Mouse (Mus musculus) liver, embryonic 15.5 days (tissue): Measurements from ENCODE around the gene Sumo1. TPM values are rescaled to one million over a fixed set of nuclear protein-coding genes. Genes with fewer than 3 reads are reported as not detected.

Source experiments
- ATAC-seq: fragments of 200-750 bp; cut with Nextera tagmentation; 2 replicates; pipeline ENCODE4 v1.8.0; 2017; ENCODE audit warnings: moderate number of reproducible peaks, mild to moderate bottlenecking, moderate library complexity; ENCODE audit not compliant: insufficient read depth
- H3K27ac ChIP-seq: fragments of 300-500 bp; sonication (generic); replicated peaks from 2 replicates; pipeline ENCODE4 v1.5.1; 2015; ENCODE audit warnings: mild to moderate bottlenecking, inconsistent platforms
- H3K27me3 ChIP-seq: fragments of 300-500 bp; sonication (generic); 2 replicates; pipeline ENCODE4 v1.6.1; 2015; ENCODE audit warnings: mild to moderate bottlenecking, inconsistent platforms
- H3K36me3 ChIP-seq: fragments of 300-500 bp; sonication (generic); replicated peaks from 2 replicates; pipeline ENCODE4 v1.6.1; 2015; ENCODE audit warnings: moderate library complexity, mild to moderate bottlenecking, inconsistent platforms
- H3K4me1 ChIP-seq: fragments of 300-500 bp; sonication (generic); replicated peaks from 2 replicates; pipeline ENCODE4 v1.6.1; 2015; ENCODE audit warnings: inconsistent platforms
- H3K4me2 ChIP-seq: fragments of 300-500 bp; sonication (generic); 2 replicates; pipeline ENCODE4 v1.6.1; 2015; ENCODE audit warnings: moderate library complexity, mild to moderate bottlenecking, inconsistent platforms
- H3K4me3 ChIP-seq: fragments of 300-500 bp; sonication (generic); replicated peaks from 2 replicates; pipeline ENCODE4 v1.5.1; 2015; ENCODE audit warnings: mild to moderate bottlenecking, inconsistent platforms
- H3K9ac ChIP-seq: fragments of 300-500 bp; sonication (generic); 2 replicates; pipeline ENCODE4 v1.6.1; 2015; ENCODE audit warnings: moderate library complexity, mild to moderate bottlenecking, inconsistent platforms
- H3K9me3 ChIP-seq: fragments of 300-500 bp; sonication (generic); replicated peaks from 2 replicates; pipeline ENCODE4 v1.6.1; 2016; ENCODE audit warnings: inconsistent platforms
- WGBS: fragments of 180-500 bp; shearing (Covaris S2); methylation state at CpG from one replicate; pipeline ENCODE4 v1.1.7; 2015; ENCODE audit warnings: mixed read lengths; ENCODE audit not compliant: insufficient replicate concordance; 5-methylcytosine and 5-hydroxymethylcytosine counted together
- polyA plus RNA-seq: library from polyadenylated mRNA; unstranded; fragments of >200 nt; fragmentation: Nextera tagmentation; extraction: Ambion mirVana; gene quantifications from 2 replicates; pipeline ENCODE4 v1.2.1, GENCODE M21; 2015

Gene Sumo1
- polyA plus RNA-seq, 1 experiment from 2014 or later: 126 TPM

DNA sequence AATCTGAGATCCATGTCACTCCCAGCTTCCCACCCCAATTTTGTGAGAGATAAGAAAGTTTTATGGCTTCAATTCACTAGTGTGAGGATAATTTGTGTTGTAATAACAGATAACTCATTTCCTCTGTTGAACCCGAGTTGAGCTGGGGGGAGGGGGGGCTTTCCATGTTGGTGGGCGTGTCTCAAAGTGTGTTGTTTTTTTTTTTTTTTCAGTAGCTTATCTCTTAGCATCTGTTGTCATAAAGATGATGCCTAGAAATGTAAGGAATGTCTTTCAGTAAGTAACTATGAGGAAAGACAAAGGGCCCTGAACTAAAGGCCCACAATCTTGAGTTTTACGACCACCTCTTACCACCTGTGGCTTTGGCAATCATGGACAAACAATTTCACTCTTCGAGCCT lies 99.9 kb downstream of the Sumo1 start:
- no peak for ATAC-seq
- Histone ChIP-seq H3K9me3 (no peaks in the 10 kb centered on the region), H3K27ac (no peak overlapping the region), H3K4me2 (no peak overlapping the region), H3K27me3 (no peaks in the 10 kb centered on the region; the same call in 1 of the 2 replicates), H3K4me1 (no peaks in the 10 kb centered on the region), H3K9ac (no peak overlapping the region), H3K36me3 (no peaks in the 10 kb centered on the region), H3K4me3 (no peak overlapping the region)
- 40% methylated on average over 4 of the region's 4 CpGs for WGBS

DNA sequence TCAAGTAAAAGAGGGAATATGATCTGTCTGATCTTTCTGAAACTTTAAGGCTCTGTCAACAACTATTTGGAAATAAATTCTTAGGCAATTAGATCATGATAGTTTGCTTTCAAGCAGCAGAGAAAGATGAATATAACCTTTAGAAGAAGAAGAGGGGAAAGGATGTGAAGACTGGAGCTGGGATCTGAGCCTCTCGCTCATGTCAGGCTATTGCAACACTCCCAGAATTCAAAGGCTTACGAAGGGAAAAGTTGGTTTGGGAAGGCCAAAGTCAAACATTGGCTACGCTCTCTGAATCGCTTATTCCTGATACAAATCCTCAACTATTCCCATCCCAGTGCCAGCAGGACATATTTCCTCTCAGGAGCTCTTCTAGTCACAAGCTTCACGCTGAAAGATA lies 101.3 kb downstream of the Sumo1 start:
- Histone ChIP-seq H3K9ac (no peak overlapping the region), H3K4me1 (no peaks in the 10 kb centered on the region), H3K4me3 (no peak overlapping the region), H3K27me3 (no peaks in the 10 kb centered on the region; the same call in 1 of the 2 replicates), H3K27ac (no peak overlapping the region), H3K9me3 (no peaks in the 10 kb centered on the region), H3K4me2 (no peak overlapping the region), H3K36me3 (no peaks in the 10 kb centered on the region)
- 67% methylated on average over 5 of the region's 5 CpGs for WGBS
- ATAC-seq: no peak

DNA sequence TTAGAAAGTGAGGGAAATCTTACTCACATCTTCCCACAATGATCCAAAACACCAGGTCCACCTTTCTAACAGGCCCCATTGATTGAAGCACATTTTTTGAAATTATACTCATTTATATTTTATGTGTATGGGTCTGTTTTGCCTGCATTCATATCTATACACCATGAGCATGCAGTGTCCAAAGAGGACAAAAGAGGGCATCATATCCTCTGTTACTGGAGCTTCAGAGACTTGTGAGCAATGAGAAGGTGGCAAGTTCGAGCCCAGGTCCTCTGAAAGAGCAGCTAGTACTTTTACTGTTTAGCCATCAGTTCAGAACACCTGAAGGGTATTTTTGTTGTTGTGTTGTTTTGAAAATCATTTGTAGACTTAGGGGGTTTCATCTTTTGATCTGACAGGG lies 102.4 kb downstream of the Sumo1 start:
- WGBS: 71% methylated on average over 1 of the region's 1 CpGs
- H3K4me3 ChIP-seq: no peak overlapping the region
- no peak for ATAC-seq

DNA sequence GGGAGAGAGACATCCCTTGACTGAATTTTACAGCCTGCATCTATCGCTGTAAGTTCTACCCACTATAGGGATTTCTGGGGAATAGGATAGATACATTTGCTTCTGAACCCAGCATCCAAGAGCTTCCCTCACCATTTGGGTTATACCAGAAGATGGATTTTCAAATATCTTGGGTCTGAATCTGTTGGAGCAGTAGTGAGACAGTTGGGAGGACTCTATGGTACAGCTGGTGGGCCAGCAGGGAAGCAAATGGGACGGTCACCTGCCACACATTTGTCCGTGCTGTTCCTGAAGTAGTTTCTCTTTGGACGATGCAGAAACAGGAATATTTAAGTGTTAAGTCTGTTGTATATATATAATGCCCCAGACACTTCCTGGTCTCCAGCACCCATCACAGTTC lies 103.1 kb downstream of the Sumo1 start:
- no peak overlapping the region for H3K27ac ChIP-seq
- no peaks in the 10 kb centered on the region for H3K4me1 ChIP-seq
- no peak for ATAC-seq
- WGBS: 68% methylated on average over 4 of the region's 4 CpGs
- H3K9ac ChIP-seq: no peak overlapping the region
- H3K36me3 ChIP-seq: no peaks in the 10 kb centered on the region
- H3K4me2 ChIP-seq: no peak overlapping the region
- no peaks in the 10 kb centered on the region; the same call in 1 of the 2 replicates for H3K27me3 ChIP-seq
- H3K4me3 ChIP-seq: no peak overlapping the region
- H3K9me3 ChIP-seq: no peaks in the 10 kb centered on the region

More for the DNA sequence above, 102.4 kb downstream of the Sumo1 start:
- no peak overlapping the region for H3K27ac ChIP-seq
- H3K36me3 ChIP-seq: no peaks in the 10 kb centered on the region
- H3K9ac ChIP-seq: no peak overlapping the region
- no peaks in the 10 kb centered on the region for H3K4me1 ChIP-seq
- no peaks in the 10 kb centered on the region; the same call in 1 of the 2 replicates for H3K27me3 ChIP-seq
- H3K9me3 ChIP-seq: no peaks in the 10 kb centered on the region
- H3K4me2 ChIP-seq: no peak overlapping the region

DNA sequence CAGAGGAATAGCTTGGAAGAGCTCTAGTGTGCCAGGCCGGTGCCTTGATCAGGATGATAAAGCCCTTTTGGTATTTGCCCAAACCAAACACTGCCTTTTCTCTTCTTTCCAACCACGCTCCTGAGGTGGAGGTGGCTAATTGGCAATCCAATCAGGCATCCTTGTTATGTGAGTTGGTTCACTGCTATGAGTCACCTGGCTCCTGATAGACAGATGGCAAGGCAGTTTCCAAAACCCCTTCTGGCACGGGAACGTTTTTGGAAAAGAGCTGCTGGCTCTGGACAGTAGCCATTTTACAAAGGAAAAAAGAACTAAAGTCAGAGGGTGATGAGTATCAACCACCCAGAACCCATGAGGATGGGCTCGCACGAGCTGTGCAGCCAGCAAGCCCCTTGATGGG lies 103.7 kb downstream of the Sumo1 start:
- Histone ChIP-seq H3K4me1 (no peaks in the 10 kb centered on the region), H3K27ac (no peak overlapping the region), H3K9ac (no peak overlapping the region), H3K27me3 (no peaks in the 10 kb centered on the region; the same call in 1 of the 2 replicates), H3K9me3 (no peaks in the 10 kb centered on the region), H3K4me2 (no peak overlapping the region), H3K4me3 (no peak overlapping the region), H3K36me3 (no peaks in the 10 kb centered on the region)
- WGBS: 61% methylated on average over 6 of the region's 6 CpGs
- ATAC-seq: no peak

DNA sequence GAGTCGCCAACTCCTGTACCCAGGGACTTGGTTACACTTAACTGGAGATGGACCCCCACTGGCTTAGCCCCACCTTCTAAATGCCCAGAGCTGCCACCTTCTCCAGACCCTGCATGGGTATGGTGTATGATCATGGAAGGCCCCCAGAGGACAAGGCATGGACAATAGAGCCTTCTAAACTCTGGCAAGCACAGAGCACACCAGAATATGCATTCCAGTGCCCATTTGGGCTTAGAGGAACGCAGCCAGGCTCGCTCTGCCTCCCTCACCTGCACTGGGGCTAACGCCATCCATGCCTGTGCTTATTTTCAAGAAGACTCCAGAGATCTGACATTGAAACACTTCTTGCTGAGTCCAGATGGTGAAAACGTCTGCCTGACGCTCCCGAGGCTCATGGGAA lies 104.4 kb downstream of the Sumo1 start:
- 62% methylated on average over 7 of the region's 7 CpGs for WGBS
- no peak overlapping the region for H3K27ac ChIP-seq
- no peak overlapping the region for H3K9ac ChIP-seq
- no peaks in the 10 kb centered on the region for H3K4me1 ChIP-seq
- H3K4me2 ChIP-seq: no peak overlapping the region
- H3K27me3 ChIP-seq: no peaks in the 10 kb centered on the region; the same call in 1 of the 2 replicates
- H3K4me3 ChIP-seq: no peak overlapping the region
- no peaks in the 10 kb centered on the region for H3K36me3 ChIP-seq
- no peaks in the 10 kb centered on the region for H3K9me3 ChIP-seq
- no peak for ATAC-seq

DNA sequence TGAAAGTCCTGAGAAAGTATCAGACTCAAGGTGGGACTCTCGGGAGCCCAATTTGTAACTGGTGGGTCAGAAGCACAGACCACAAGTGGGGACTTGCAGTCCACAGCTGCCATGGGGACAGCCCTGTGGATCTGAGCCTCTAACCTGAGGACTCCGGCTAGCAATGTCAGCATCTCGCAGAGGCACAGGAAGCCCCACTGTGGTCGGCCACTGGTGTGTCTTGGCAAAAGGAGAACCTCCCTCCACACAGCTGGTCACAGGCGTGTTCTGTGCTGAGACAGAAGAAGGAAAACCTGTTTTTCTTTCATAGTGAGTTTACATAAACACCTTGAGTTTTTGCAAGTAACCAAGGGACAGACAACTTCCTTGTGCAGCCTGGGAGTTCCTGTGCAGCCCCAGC lies 104.8 kb downstream of the Sumo1 start:
- Histone ChIP-seq H3K4me3 (no peak overlapping the region), H3K36me3 (no peaks in the 10 kb centered on the region), H3K4me2 (no peak overlapping the region), H3K4me1 (no peaks in the 10 kb centered on the region), H3K27me3 (no peaks in the 10 kb centered on the region; the same call in 1 of the 2 replicates), H3K27ac (no peak overlapping the region), H3K9ac (no peak overlapping the region), H3K9me3 (no peaks in the 10 kb centered on the region)
- WGBS: 31% methylated on average over 5 of the region's 5 CpGs
- no peak for ATAC-seq

DNA sequence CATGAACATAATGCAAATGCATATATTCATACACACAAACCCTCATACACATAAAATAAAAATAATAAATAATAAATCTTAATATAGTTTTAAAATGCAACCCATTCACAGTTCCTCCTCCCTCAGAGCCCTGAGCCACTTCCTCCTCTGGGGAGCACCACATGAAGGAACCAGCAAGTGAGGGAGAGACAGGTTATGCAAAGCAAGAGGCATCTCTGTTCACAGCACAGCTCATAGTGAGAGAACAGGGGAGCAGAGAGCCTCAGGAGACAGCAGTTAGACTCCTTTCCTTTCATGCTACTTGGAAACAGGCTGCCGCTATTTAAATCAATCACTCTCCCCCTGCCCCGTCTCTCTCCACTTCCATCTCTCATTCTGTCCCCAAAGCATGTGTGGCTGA lies 107.1 kb downstream of the Sumo1 start:
- H3K4me2 ChIP-seq: no peak overlapping the region
- no peak for ATAC-seq
- H3K4me3 ChIP-seq: no peak overlapping the region
- H3K9me3 ChIP-seq: no peaks in the 10 kb centered on the region
- WGBS: 70% methylated on average over 2 of the region's 2 CpGs
- no peaks in the 10 kb centered on the region for H3K36me3 ChIP-seq
- H3K27ac ChIP-seq: no peak overlapping the region
- no peaks in the 10 kb centered on the region for H3K4me1 ChIP-seq
- no peaks in the 10 kb centered on the region; the same call in 1 of the 2 replicates for H3K27me3 ChIP-seq
- H3K9ac ChIP-seq: no peak overlapping the region

DNA sequence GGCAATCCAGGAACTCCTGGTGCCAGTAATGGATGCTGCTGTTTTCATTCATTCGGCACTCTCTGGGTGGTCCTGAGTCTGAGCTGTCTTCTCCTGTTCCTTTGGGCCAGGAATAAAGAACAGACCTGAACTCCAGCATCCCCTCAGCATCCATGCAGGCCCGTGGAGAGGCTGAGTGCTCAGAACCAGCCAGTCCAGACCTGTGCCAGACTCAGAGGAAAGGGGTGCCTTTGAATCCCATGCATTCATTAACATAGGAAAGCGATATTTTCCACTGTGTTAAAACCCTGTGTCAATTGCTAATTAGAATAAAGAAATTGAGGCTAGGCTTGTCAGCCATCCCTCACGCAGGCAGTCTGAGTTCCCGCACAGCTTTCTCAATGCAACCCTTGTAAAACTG lies 116.9 kb downstream of the Sumo1 start:
- Histone ChIP-seq H3K27ac (no peak overlapping the region), H3K9me3 (no peaks in the 10 kb centered on the region), H3K4me2 (no peak overlapping the region), H3K27me3 (0 out of 2 replicates have a peak, but pooled peaks cover 3% of the 10 kb centered on the region), H3K9ac (no peak overlapping the region), H3K4me1 (no peaks in the 10 kb centered on the region; the same call in 1 of the 2 replicates), H3K36me3 (no peaks in the 10 kb centered on the region), H3K4me3 (no peak overlapping the region)
- no peak for ATAC-seq
- WGBS: 63% methylated on average over 5 of the region's 5 CpGs

DNA sequence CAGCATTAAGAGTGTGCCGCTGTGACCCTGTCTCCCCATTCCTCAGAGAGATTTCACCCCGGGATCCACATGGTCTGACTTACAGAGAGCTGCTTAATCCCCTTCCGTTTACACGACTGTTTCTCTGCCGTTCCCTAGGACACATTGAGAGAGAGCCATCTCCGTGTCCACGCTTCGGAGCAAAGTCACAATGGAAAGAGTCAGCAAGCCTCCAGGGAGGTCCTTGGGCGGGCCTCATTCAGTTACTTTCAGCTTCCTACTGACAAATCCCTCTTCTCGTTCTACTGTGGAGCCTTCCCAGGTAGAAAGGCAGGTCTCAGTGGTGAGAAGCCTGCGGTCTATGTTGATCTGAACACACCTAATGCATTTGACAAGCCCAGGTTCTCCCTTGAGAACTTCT lies 119.6 kb downstream of the Sumo1 start:
- H3K27me3 ChIP-seq: 0 out of 2 replicates have a peak, but pooled peaks cover 3% of the 10 kb centered on the region
- ATAC-seq: no peak
- H3K4me1 ChIP-seq: no peaks in the 10 kb centered on the region; the same call in 1 of the 2 replicates
- no peaks in the 10 kb centered on the region for H3K9me3 ChIP-seq
- H3K9ac ChIP-seq: no peak overlapping the region
- no peak overlapping the region for H3K27ac ChIP-seq
- H3K4me3 ChIP-seq: no peak overlapping the region
- H3K4me2 ChIP-seq: no peak overlapping the region
- no peaks in the 10 kb centered on the region for H3K36me3 ChIP-seq
- 63% methylated on average over 11 of the region's 11 CpGs for WGBS

DNA sequence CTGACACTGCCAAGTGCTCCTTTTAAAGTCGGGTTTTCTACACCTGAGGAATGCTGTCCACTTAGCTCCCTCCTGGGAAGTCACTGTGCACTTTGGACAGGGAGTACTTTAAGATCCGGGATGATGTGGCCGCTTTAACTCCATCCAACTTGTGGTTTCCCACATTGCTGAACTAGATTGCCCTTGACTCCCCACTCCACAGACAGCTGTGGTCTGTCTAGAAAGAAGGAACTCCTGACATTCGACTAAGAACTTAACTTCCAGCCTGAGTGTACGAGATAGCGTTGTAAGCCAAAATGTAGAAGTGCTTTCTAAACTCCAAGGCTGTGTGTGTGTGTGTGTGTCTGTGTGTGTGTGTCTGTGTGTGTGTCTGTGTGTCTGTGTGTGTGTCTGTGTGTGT lies 120.4 kb downstream of the Sumo1 start:
- H3K27me3 ChIP-seq: 0 out of 2 replicates have a peak, but pooled peaks cover 3% of the 10 kb centered on the region
- WGBS: 12% methylated on average over 6 of the region's 6 CpGs
- no peaks in the 10 kb centered on the region for H3K9me3 ChIP-seq
- ATAC-seq: no peak
- no peak overlapping the region for H3K4me2 ChIP-seq
- H3K36me3 ChIP-seq: no peaks in the 10 kb centered on the region
- H3K4me3 ChIP-seq: no peak overlapping the region
- no peak overlapping the region for H3K27ac ChIP-seq
- no peak overlapping the region for H3K9ac ChIP-seq
- H3K4me1 ChIP-seq: no peaks in the 10 kb centered on the region

DNA sequence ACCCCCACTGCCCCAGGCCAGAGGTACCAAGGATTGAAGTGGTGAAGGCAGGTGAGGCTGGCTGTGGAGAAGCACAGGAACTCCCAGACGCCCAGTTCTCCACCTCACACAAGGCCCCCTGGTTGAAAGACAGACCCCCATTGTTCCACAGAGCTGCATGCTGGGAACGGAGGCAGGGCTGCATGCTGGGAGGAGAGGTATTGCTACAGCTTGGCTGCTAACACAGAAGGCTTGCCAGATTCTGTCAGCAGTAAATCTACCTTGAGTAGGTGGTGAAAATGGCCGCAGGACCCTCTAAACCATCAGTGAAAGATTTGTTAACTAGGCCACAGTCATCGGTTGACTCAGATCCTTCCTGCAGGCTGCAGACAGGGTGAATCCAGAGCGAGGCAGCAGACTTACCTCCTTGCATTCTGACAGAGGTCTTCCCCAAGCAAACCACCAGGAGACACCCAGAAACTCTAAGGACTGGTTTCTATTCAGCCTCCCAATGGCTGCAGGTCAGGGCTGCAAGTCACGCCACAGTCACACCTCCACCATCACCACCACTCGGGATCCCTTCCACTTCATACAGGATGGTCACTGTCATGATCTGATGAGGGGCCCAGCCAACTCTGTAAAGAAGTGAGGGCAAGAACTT lies 121.5 kb downstream of the Sumo1 start:
- no peak for ATAC-seq
- 61% methylated on average over 7 of the region's 7 CpGs for WGBS
- Histone ChIP-seq H3K27me3 (0 out of 2 replicates have a peak, but pooled peaks cover 3% of the 10 kb centered on the region), H3K9me3 (no peaks in the 10 kb centered on the region), H3K4me1 (no peaks in the 10 kb centered on the region), H3K27ac (no peak overlapping the region), H3K4me2 (no peak overlapping the region), H3K36me3 (no peaks in the 10 kb centered on the region), H3K9ac (no peak overlapping the region), H3K4me3 (no peak overlapping the region)
